Mouse (Mus musculus) urinary bladder, postnatal 36 days (tissue): ENCODE results near the gene Fbrsl1.

Experiments
- DNase-seq, 2 experiments: peaks; one replicate each; pipeline ENCODE4 v3.0.0; 2022; ENCODE audit warnings: low spot score in 2 of 2, mixed read lengths in 1 of 2

Gene Fbrsl1

GRCm38 (mm10) chr5:110448436-110449134, at the start of gene Fbrsl1:
Fbrsl1 (minus strand) TSS chr5:110448503.
- peak; percentile 97 for DNase-seq

DNA sequence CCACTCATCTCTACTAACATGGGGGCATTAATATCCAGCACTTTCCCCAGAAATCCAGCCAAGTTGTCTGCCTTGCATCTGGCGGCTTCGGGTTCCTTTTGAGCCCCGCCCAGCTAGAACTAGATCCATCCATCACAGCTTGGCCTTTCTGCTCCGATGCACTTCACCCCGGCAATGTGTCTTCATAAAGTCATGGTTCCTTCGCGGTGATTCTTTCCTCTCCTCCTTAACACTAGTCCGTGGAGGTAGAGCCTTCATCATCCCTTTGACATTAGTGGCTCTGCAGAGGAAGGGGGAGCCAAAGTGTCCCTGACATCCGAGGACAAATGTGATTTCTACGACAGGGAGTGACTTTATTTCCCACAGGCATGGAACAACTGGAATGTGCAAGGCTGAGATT, 49.8 kb upstream of the Fbrsl1 start:
- no peak for DNase-seq

- DNase-seq, result peak in 1 of 2 experiments; percentile 33
Measured at GRCm38 (mm10) chr5:110497556-110497955, 49.3 kb upstream of the Fbrsl1 start.

- DNase-seq, result no peak
Measured at GRCm38 (mm10) chr5:110495051-110495450, 46.7 kb upstream of the Fbrsl1 start.

GRCm38 (mm10) chr5:110494396-110494795, 46.1 kb upstream of the Fbrsl1 start:
- no peak for DNase-seq

GRCm38 (mm10) chr5:110493785-110494184, 45.5 kb upstream of the Fbrsl1 start:
- DNase-seq, result peak; percentile 35 to 70

GRCm38 (mm10) chr5:110489639-110490038, 41.3 kb upstream of the Fbrsl1 start:
- no peak for DNase-seq

GRCm38 (mm10) chr5:110487943-110488342, 39.6 kb upstream of the Fbrsl1 start:
- no peak for DNase-seq

GRCm38 (mm10) chr5:110486674-110487334, 38.5 kb upstream of the Fbrsl1 start:
- no peak for DNase-seq

GRCm38 (mm10) chr5:110484711-110485110, 36.4 kb upstream of the Fbrsl1 start:
- no peak for DNase-seq

- DNase-seq, result no peak
Measured at GRCm38 (mm10) chr5:110479228-110479627, 30.9 kb upstream of the Fbrsl1 start.

GRCm38 (mm10) chr5:110474156-110474555, 25.9 kb upstream of the Fbrsl1 start:
- no peak for DNase-seq

GRCm38 (mm10) chr5:110472834-110473233, 24.5 kb upstream of the Fbrsl1 start:
- DNase-seq, result no peak

- DNase-seq, result no peak
Measured at GRCm38 (mm10) chr5:110471981-110472476, 23.7 kb upstream of the Fbrsl1 start.

GRCm38 (mm10) chr5:110471285-110471684, 23.0 kb upstream of the Fbrsl1 start:
- no peak for DNase-seq

DNA sequence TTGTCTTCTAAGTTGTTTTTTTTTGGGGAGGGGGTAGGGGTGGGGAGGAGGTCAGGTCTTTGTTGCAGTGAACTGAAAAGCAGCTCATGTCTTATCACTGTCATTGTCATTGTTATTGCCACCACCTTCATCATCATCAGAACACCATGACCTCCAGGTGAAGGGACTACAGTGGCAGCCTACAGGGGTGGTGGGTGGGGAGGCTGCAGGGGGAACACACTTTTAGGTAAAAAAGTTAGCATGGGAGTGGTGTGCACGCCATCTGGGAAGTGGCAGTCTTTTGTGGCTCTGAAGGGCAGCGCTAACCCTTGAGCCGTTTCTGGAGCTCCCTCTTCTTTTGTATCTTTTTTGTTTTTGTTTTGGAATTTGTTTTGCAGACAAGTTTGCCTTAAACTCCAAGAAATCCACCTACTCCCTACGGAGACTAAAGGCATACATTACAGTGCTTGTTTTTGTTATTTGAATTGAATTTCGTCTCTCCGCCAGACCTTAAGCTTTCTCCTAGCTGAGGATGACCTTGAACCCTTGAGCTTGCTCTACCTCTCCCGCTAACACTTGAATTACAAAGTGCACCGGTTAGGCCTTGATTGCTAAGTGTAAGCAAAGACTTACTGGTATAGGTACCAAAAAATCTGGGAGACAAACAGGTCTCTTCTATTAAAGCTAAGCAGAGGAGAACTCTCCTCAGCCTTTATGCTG, 21.1 kb upstream of the Fbrsl1 start:
- DNase-seq, result no peak

- no peak for DNase-seq
Measured at GRCm38 (mm10) chr5:110468296-110468695, 20.0 kb upstream of the Fbrsl1 start.

GRCm38 (mm10) chr5:110467725-110468124, 19.4 kb upstream of the Fbrsl1 start:
- no peak for DNase-seq

DNA sequence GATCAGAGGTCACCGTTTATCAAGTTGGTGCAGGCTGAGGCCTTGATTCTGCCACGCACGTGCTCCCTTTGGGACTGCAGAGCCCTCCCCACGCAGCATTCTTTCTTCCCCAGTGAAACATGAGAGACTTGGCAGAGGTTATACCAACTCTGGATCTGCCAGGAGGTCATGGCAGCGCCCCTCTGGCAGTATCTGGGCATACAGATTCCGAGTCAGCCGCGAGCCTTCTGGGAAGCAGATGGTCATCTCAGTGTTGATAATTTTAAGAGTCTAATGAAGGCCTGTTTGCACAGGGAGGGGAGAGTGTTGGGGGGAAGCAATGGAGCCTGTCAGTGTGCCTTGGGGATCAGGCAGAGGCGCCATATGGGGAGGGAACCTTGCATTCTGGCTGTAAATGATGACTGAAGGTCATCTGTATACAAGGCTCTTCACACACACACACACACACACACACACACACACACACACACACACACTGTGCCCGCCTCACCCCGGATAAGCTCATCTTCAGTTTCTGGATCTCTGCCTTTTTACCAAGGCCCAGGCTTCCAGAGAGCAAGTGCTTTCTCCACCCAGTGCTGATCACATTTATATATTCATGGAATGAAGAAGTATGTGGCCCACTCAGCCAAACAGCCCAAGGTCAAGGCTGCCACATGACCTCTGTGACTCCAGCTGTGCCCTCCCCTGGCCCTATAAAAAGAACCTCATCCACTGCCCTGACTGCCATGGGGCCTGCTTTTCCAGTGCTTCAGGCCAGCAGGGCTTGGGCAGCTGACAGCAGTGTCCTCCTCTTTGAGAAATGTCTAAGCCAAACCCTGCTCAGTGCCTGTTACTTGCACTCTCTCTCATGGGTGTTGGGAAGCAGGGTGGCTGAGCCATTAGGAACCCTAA, 18.5 kb upstream of the Fbrsl1 start:
- DNase-seq, result no peak

GRCm38 (mm10) chr5:110462646-110463045, 14.3 kb upstream of the Fbrsl1 start:
- DNase-seq, result no peak

DNA sequence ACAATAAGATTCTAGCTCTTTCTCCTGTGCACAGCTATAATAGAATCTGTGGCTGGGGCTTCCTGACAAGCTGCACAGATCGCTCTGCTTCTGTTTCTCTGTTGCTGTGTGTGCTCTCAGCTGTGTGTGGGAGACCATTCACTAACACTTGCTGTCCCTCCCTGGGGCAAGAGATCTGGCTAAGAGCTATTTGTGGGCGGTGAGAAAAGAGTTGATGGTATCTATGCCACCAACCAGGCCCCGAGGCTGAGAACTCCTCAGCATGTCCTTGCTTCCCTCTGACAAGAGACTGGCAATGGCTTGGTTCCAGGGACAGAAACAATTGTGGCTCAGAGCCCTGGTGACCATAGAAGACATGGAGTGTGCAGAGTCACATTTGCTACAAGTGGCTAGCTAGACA, 10.6 kb upstream of the Fbrsl1 start:
- no peak for DNase-seq

GRCm38 (mm10) chr5:110455272-110455671, 7.0 kb upstream of the Fbrsl1 start:
- DNase-seq, result no peak
